In the genomic region with DNA sequence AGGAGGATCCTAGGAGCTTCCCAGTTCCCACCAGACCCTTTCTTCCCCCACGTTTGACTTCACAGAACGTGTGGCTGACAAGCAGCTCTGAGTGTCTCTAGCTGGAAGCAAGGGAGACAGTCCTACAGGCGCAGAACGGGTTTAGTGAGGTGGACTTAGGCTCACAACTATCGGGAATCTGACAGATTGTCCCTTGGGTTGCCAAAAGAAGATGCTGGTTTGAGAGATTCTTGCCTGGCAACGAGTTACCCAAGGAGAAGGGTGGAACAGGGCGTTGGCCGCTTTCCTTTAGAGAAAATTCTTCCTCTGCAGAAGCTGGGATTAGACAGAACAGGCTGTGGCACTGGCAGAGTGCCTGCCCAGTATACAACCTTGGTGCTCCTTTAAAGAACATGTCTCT, we compare ENCODE assay signal across 9 mouse cellular contexts. TPM values are rescaled to one million over a fixed set of nuclear protein-coding genes. Genes with fewer than 3 reads are reported as not detected.
DNase-seq lines count a peak whose midpoint lies in the region; ATAC-seq and TF ChIP-seq lines count a peak whose summit lies in the region.
"Had no signal": no experiment of that assay in that cellular context is flagged by ENCODE, and none has a peak within 500 bp of the region (broad histone marks: within the 10 kb centered on the region; RNA-seq: fewer than 3 reads in every experiment).

No protein-coding gene starts in this region.

- H3K27ac ChIP-seq in heart, embryonic 13.5 days (replicated peaks): no peak overlapping the region
- no peak overlapping the region for H3K27ac ChIP-seq in brown adipose tissue, adult 24 weeks (replicated peaks; ENCODE audit: low read depth, low read length)
- H3K27ac ChIP-seq in forebrain, postnatal 0 days (ENCODE audit: low read depth, low read length): peak overlapping the region; percentile 94
- H3K27ac ChIP-seq in midbrain, embryonic 16.5 days (ENCODE audit: low read length): peak overlapping the region; percentile 87; the same call in 1 of the 2 replicates

- peaks cover 81% of the 10 kb centered on the region for H3K27me3 ChIP-seq in heart, embryonic 13.5 days (replicated peaks)
- H3K27me3 ChIP-seq in forebrain, postnatal 0 days (ENCODE audit: insufficient read depth, low read length): no peaks in the 10 kb centered on the region; the same call in 1 of the 2 replicates
- H3K27me3 ChIP-seq in midbrain, embryonic 16.5 days (ENCODE audit: control insufficient read depth, insufficient read depth, low read depth, low read length): peaks cover 12% of the 10 kb centered on the region

- intact Hi-C loops in heart, postnatal 10 days (cut with DNase I): no loop called here

- peak overlapping the region; percentile 92 for H3K4me2 ChIP-seq in heart, embryonic 13.5 days
- H3K4me2 ChIP-seq in forebrain, postnatal 0 days (ENCODE audit: low read depth): peak overlapping the region; percentile 71
- H3K4me2 ChIP-seq in midbrain, embryonic 16.5 days (ENCODE audit: low read length): peak overlapping the region; percentile 63

- DNase-seq in heart, postnatal 10 days: no peak
- DNase-seq in forebrain, postnatal 0 days: peak; percentile 69
- DNase-seq in Muller cell, postnatal 12 days (ENCODE audit: inconsistent ontology term): no peak
- no peak for DNase-seq in layer of hippocampus, adult 11-12 months (ENCODE audit: low spot score)

- ATAC-seq in heart, embryonic 13.5 days (ENCODE audit: extremely low read depth, insufficient number of reproducible peaks, low FRiP score, low TSS enrichment): no peak
- ATAC-seq in forebrain, postnatal 0 days: peak; percentile 50
- ATAC-seq in midbrain, embryonic 16.5 days: no peak; the same call in 1 of the 2 replicates
- no peak for ATAC-seq in megakaryocyte progenitor cell, adult 5-6 weeks (replicated peaks; ENCODE audit: poor library complexity)

- no peaks in the 10 kb centered on the region for H3K9me3 ChIP-seq in heart, embryonic 13.5 days
- H3K9me3 ChIP-seq in forebrain, postnatal 0 days (ENCODE audit: low read length): no peaks in the 10 kb centered on the region
- H3K9me3 ChIP-seq in midbrain, embryonic 16.5 days (replicated peaks; ENCODE audit: control insufficient read depth, low read length, poor library complexity, severe bottlenecking): no peaks in the 10 kb centered on the region

- H3K36me3 ChIP-seq in heart, embryonic 13.5 days: no peaks in the 10 kb centered on the region
- H3K36me3 ChIP-seq in forebrain, postnatal 0 days (ENCODE audit: insufficient read depth): no peaks in the 10 kb centered on the region
- H3K36me3 ChIP-seq in midbrain, embryonic 16.5 days (ENCODE audit: control insufficient read depth, insufficient read depth, low read length): no peaks in the 10 kb centered on the region

- TF ChIP-seq CTCF in forebrain, postnatal 0 days (IDR thresholded peaks at IDR 0.05; ENCODE audit: low read depth): no peak

- H3K4me1 ChIP-seq in heart, embryonic 13.5 days: peaks cover 7% of the 10 kb centered on the region
- H3K4me1 ChIP-seq in brown adipose tissue, adult 24 weeks (ENCODE audit: control insufficient read depth, insufficient read depth, insufficient read length, low read length): no peaks in the 10 kb centered on the region; the same call in 1 of the 2 replicates
- peaks cover 12% of the 10 kb centered on the region for H3K4me1 ChIP-seq in forebrain, postnatal 0 days (ENCODE audit: insufficient read depth)
- peaks cover 13% of the 10 kb centered on the region for H3K4me1 ChIP-seq in midbrain, embryonic 16.5 days (ENCODE audit: control insufficient read depth, insufficient read depth, low read length)

- 31% methylated on average over 8 of the region's 8 CpGs for WGBS in heart, embryonic 13.5 days
- 29% methylated on average over 8 of the region's 8 CpGs for whole genome bisulfite sequencing in forebrain, postnatal 0 days
- 30% methylated on average over 8 of the region's 8 CpGs for WGBS in midbrain, embryonic 16.5 days

- 0 out of 2 replicates have a peak overlapping the region, but pooled peaks have one; percentile 79 for H3K9ac ChIP-seq in heart, embryonic 13.5 days
- H3K9ac ChIP-seq in forebrain, postnatal 0 days: peak overlapping the region; percentile 83
- peak overlapping the region; percentile 89 for H3K9ac ChIP-seq in midbrain, embryonic 16.5 days (ENCODE audit: low read depth, low read length)

- peak overlapping the region; percentile 64 for H3K4me3 ChIP-seq in heart, embryonic 13.5 days
- H3K4me3 ChIP-seq in brown adipose tissue, adult 24 weeks (ENCODE audit: insufficient read depth, low read depth, low read length): peak overlapping the region; percentile 3; the same call in 1 of the 2 replicates
- peak overlapping the region; percentile 68 for H3K4me3 ChIP-seq in forebrain, postnatal 0 days (ENCODE audit: low read depth, low read length)
- peak overlapping the region; percentile 73; the same call in 1 of the 2 replicates for H3K4me3 ChIP-seq in midbrain, embryonic 16.5 days (ENCODE audit: low read depth, low read length)

RNA-seq across cellular contexts. Expression of gene Gm960, which starts 0.4 kb away (rescaled TPM):
- 1.4 and 1.6 TPM in 2 replicates for polyA plus RNA-seq in heart, embryonic 13.5 days (2015; fragmentation: Nextera tagmentation; extraction: Ambion mirVana)
- not detected for total RNA-seq in heart, postnatal 10 days (2021)
- polyA plus RNA-seq in brown adipose tissue, adult 24 weeks (2012; ENCODE audit: insufficient read depth, insufficient read length, missing spikeins): not detected in 2 replicates
- 4.5 and 7.4 TPM in 2 replicates for total RNA-seq in forebrain, postnatal 0 days (2014; rRNA removed)
- 4.9 and 7.3 TPM in 2 replicates for polyA plus RNA-seq in forebrain, postnatal 0 days (2015; fragmentation: Nextera tagmentation; extraction: Ambion mirVana)
- polyA plus RNA-seq in midbrain, embryonic 16.5 days (2015; fragmentation: Nextera tagmentation; extraction: Ambion mirVana): 5.4 and 6.6 TPM in 2 replicates
- not detected in 2 replicates for total RNA-seq in megakaryocyte progenitor cell, adult 5-6 weeks (2015)
- not detected in 2 replicates for total RNA-seq in megakaryocyte progenitor cell, adult 5-6 weeks (2017)

RNA-seq across cellular contexts. Expression of gene Sptbn2, which starts 12.1 kb away (rescaled TPM):
- 0.16 and 0.33 TPM in 2 replicates for polyA plus RNA-seq in heart, embryonic 13.5 days (2015; fragmentation: Nextera tagmentation; extraction: Ambion mirVana)
- under 1 TPM; 0.35 to 0.65 TPM for total RNA-seq in heart, postnatal 10 days (2021)
- polyA plus RNA-seq in brown adipose tissue, adult 24 weeks (2012; ENCODE audit: insufficient read depth, insufficient read length, missing spikeins): 0.13 TPM in 1 of 2 replicates, not detected in the other
- 169 and 196 TPM in 2 replicates for total RNA-seq in forebrain, postnatal 0 days (2014; rRNA removed)
- 24.3 and 25.4 TPM in 2 replicates for polyA plus RNA-seq in forebrain, postnatal 0 days (2015; fragmentation: Nextera tagmentation; extraction: Ambion mirVana)
- 32.2 and 32.4 TPM in 2 replicates for polyA plus RNA-seq in midbrain, embryonic 16.5 days (2015; fragmentation: Nextera tagmentation; extraction: Ambion mirVana)
- not detected in 2 replicates for total RNA-seq in megakaryocyte progenitor cell, adult 5-6 weeks (2015)
- not detected in 2 replicates for total RNA-seq in megakaryocyte progenitor cell, adult 5-6 weeks (2017)
- polyA plus RNA-seq: erythroblast, embryonic 14.5 days had no signal

RNA-seq across cellular contexts. Expression of gene Rbm4b, which starts 57.4 kb away (rescaled TPM):
- 36.1 and 40.6 TPM in 2 replicates for polyA plus RNA-seq in heart, embryonic 13.5 days (2015; fragmentation: Nextera tagmentation; extraction: Ambion mirVana)
- total RNA-seq in heart, postnatal 10 days (2021): 1 to 10 TPM; 6.5 to 6.7 TPM
- 4.7 and 5.8 TPM in 2 replicates for polyA plus RNA-seq in brown adipose tissue, adult 24 weeks (2012; ENCODE audit: insufficient read depth, insufficient read length, missing spikeins)
- total RNA-seq in forebrain, postnatal 0 days (2014; rRNA removed): 84.8 and 90.6 TPM in 2 replicates
- 79.8 and 88.7 TPM in 2 replicates for polyA plus RNA-seq in forebrain, postnatal 0 days (2015; fragmentation: Nextera tagmentation; extraction: Ambion mirVana)
- 149 and 164 TPM in 2 replicates for polyA plus RNA-seq in midbrain, embryonic 16.5 days (2015; fragmentation: Nextera tagmentation; extraction: Ambion mirVana)
- 8.5 and 12.3 TPM in 2 replicates for total RNA-seq in megakaryocyte progenitor cell, adult 5-6 weeks (2015)
- total RNA-seq in megakaryocyte progenitor cell, adult 5-6 weeks (2017): 11.3 and 12.2 TPM in 2 replicates

Comparison
In these comparisons a context has a peak if more than half of its experiments do, and no peak if none do; other contexts are left out.
1. H3K27ac ChIP-seq: peak in forebrain, postnatal 0 days (single experiment) and midbrain, embryonic 16.5 days (single experiment); none in heart, embryonic 13.5 days (single experiment) and brown adipose tissue, adult 24 weeks (single experiment).
2. H3K4me3 ChIP-seq: peak in every context shown above with its lines; median percentile 73 in midbrain, embryonic 16.5 days; 68 in forebrain, postnatal 0 days; 64 in heart, embryonic 13.5 days; 3 in brown adipose tissue, adult 24 weeks.
3. RNA of gene Sptbn2, which starts 12.1 kb away (polyA plus RNA-seq): 32.2 to 32.4 TPM in midbrain, embryonic 16.5 days and 24.3 to 25.4 TPM in forebrain, postnatal 0 days; 0.16 to 0.33 TPM in heart, embryonic 13.5 days and 0.13 TPM in brown adipose tissue, adult 24 weeks; every median in the first group is over 10 times any median in the second.
4. Peak in every context shown above with its lines, with median percentiles within 50 percentile points of each other: H3K4me2 ChIP-seq and H3K9ac ChIP-seq.